Mouse (Mus musculus) liver, adult 2 months (tissue): ENCODE data around the gene Synpo2.

Experiments used
- CTCF ChIP-seq: fragments of 200-500 bp; IDR thresholded peaks from 2 replicates; pipeline ENCODE4 v1.5.1; 2011; ENCODE audit warnings: low read depth, low read length, control low read depth
- POLR2A ChIP-seq: fragments of 200-500 bp; IDR thresholded peaks from 2 replicates; pipeline ENCODE4 v1.6.1; 2011; ENCODE audit warnings: low read length, control low read depth; ENCODE audit not compliant: insufficient read depth; ENCODE audit errors: extremely low read depth

- TF ChIP-seq POLR2A: no peak
- no peak for TF ChIP-seq CTCF
Measured at GRCm38 (mm10) chr3:123066836-123067235, 169.1 kb downstream of the Synpo2 start.
